ENCODE assay signal across 12 mouse cellular contexts in the genomic region with DNA sequence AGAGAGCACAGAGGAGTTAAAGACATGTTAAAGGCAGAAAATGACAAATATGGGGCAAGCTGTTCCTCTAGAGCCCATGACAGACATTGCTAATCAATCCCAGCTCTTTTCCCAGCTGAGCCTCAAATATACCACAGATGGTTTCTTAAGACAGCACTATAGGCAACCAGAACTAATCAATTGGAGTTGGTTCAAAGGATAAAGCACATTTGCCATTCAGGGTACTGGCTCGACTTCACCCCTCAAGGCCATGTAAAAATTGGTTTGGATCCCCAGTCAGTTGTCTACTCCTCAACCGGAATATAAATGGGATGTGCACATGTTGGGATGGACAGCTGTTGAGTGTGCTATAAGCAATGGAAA. TPM values are rescaled to one million over a fixed set of nuclear protein-coding genes. Genes with fewer than 3 reads are reported as not detected.
DNase-seq lines count a peak whose midpoint lies in the region; ATAC-seq lines count a peak whose summit lies in the region.
"Had no signal": no experiment of that assay in that cellular context is flagged by ENCODE, and none has a peak within 500 bp of the region (broad histone marks: within the 10 kb centered on the region; RNA-seq: fewer than 3 reads in every experiment).

No protein-coding gene starts in this region.

- H3K9me3 ChIP-seq in midbrain, embryonic 12.5 days, result no peaks in the 10 kb centered on the region
- no peaks in the 10 kb centered on the region for H3K9me3 ChIP-seq in midbrain, embryonic 16.5 days (replicated peaks; ENCODE audit: control insufficient read depth, low read length, poor library complexity, severe bottlenecking)
- no peaks in the 10 kb centered on the region for H3K9me3 ChIP-seq in embryonic facial prominence, embryonic 15.5 days (replicated peaks)
- H3K9me3 ChIP-seq: heart, embryonic 10.5 days; limb, embryonic 15.5 days had no signal

- H3K27me3 ChIP-seq in midbrain, embryonic 12.5 days, result no peaks in the 10 kb centered on the region
- H3K27me3 ChIP-seq in midbrain, embryonic 16.5 days (ENCODE audit: control insufficient read depth, insufficient read depth, low read depth, low read length), result no peaks in the 10 kb centered on the region
- H3K27me3 ChIP-seq in embryonic facial prominence, embryonic 15.5 days, result no peaks in the 10 kb centered on the region
- H3K27me3 ChIP-seq: limb, embryonic 15.5 days had no signal

- peak; percentile 69 for DNase-seq in hindlimb bud, embryonic 11.5 days (ENCODE audit: extremely low spot score, low read depth, low spot score)
- DNase-seq in B cell, adult 2 months, result no peak
- DNase-seq in testis, postnatal 10 days (ENCODE audit: low spot score), result no peak
- DNase-seq: thymus, adult 2 months had no signal

- H3K9ac ChIP-seq in midbrain, embryonic 12.5 days (replicated peaks), result no peak overlapping the region
- H3K9ac ChIP-seq in midbrain, embryonic 16.5 days (ENCODE audit: low read depth, low read length), result no peak overlapping the region
- H3K9ac ChIP-seq in embryonic facial prominence, embryonic 15.5 days, result no peak overlapping the region
- H3K9ac ChIP-seq: limb, embryonic 15.5 days had no signal

- peak; percentile 73 for ATAC-seq in midbrain, embryonic 12.5 days (ENCODE audit: low FRiP score, low read depth)
- ATAC-seq in midbrain, embryonic 16.5 days, result no peak
- peak; percentile 80 for ATAC-seq in embryonic facial prominence, embryonic 15.5 days (ENCODE audit: insufficient number of reproducible peaks, low FRiP score, low TSS enrichment, low read depth)
- no peak for ATAC-seq in granulocyte monocyte progenitor cell, adult 5-6 weeks (replicated peaks; ENCODE audit: poor library complexity, severe bottlenecking)
- ATAC-seq: intestine, postnatal 0 days had no signal

- H3K36me3 ChIP-seq in midbrain, embryonic 12.5 days, result no peaks in the 10 kb centered on the region
- H3K36me3 ChIP-seq in midbrain, embryonic 16.5 days (ENCODE audit: control insufficient read depth, insufficient read depth, low read length), result no peaks in the 10 kb centered on the region
- peaks cover 3% of the 10 kb centered on the region; the same call in 1 of the 2 replicates for H3K36me3 ChIP-seq in embryonic facial prominence, embryonic 15.5 days
- H3K36me3 ChIP-seq: heart, embryonic 10.5 days; limb, embryonic 15.5 days had no signal

- no peak overlapping the region for H3K4me2 ChIP-seq in midbrain, embryonic 12.5 days (replicated peaks)
- H3K4me2 ChIP-seq in midbrain, embryonic 16.5 days (ENCODE audit: low read length), result no peak overlapping the region
- H3K4me2 ChIP-seq in embryonic facial prominence, embryonic 15.5 days (replicated peaks), result no peak overlapping the region

- H3K27ac ChIP-seq in midbrain, embryonic 12.5 days (replicated peaks), result no peak overlapping the region
- H3K27ac ChIP-seq in midbrain, embryonic 16.5 days (ENCODE audit: low read length), result no peak overlapping the region
- peak overlapping the region; percentile 91 for H3K27ac ChIP-seq in embryonic facial prominence, embryonic 15.5 days (replicated peaks)
- H3K27ac ChIP-seq: heart, embryonic 10.5 days had no signal

- WGBS in midbrain, embryonic 12.5 days, result 33% methylated on average over 2 of the region's 2 CpGs
- WGBS in midbrain, embryonic 16.5 days, result 35% methylated on average over 2 of the region's 2 CpGs
- 24% methylated on average over 2 of the region's 2 CpGs for WGBS in embryonic facial prominence, embryonic 15.5 days

- no peak overlapping the region for H3K4me3 ChIP-seq in midbrain, embryonic 12.5 days
- no peak overlapping the region for H3K4me3 ChIP-seq in midbrain, embryonic 16.5 days (ENCODE audit: low read depth, low read length)
- no peak overlapping the region for H3K4me3 ChIP-seq in embryonic facial prominence, embryonic 15.5 days (replicated peaks)
- H3K4me3 ChIP-seq: heart, embryonic 10.5 days; limb, embryonic 15.5 days had no signal

- H3K4me1 ChIP-seq in midbrain, embryonic 12.5 days, result peaks cover 10% of the 10 kb centered on the region; the same call in 1 of the 2 replicates
- H3K4me1 ChIP-seq in midbrain, embryonic 16.5 days (ENCODE audit: control insufficient read depth, insufficient read depth, low read length), result peaks cover 20% of the 10 kb centered on the region
- H3K4me1 ChIP-seq in embryonic facial prominence, embryonic 15.5 days, result peaks cover 31% of the 10 kb centered on the region

RNA-seq across cellular contexts. Expression of a gene that starts 11.1 kb away (rescaled TPM):
- polyA plus RNA-seq in midbrain, embryonic 12.5 days (2016; fragmentation: Nextera tagmentation; extraction: Ambion mirVana), result 0.79 and 1.1 TPM in 2 replicates
- polyA plus RNA-seq in midbrain, embryonic 16.5 days (2015; fragmentation: Nextera tagmentation; extraction: Ambion mirVana), result 0.20 and 0.25 TPM in 2 replicates
- 0.61 and 0.98 TPM in 2 replicates for polyA plus RNA-seq in embryonic facial prominence, embryonic 15.5 days (2015; fragmentation: Nextera tagmentation; extraction: Ambion mirVana)
- not detected in 2 replicates for total RNA-seq in granulocyte monocyte progenitor cell, adult 5-6 weeks (2014; fragmentation: Nextera tagmentation)
- not detected in 2 replicates for total RNA-seq in granulocyte monocyte progenitor cell, adult 5-6 weeks (2017)
- polyA plus RNA-seq: intestine, postnatal 0 days; spleen, adult 2 months had no signal

Comparison
In these comparisons a context has a peak if more than half of its experiments do, and no peak if none do; other contexts are left out.
1. ATAC-seq: peak in midbrain, embryonic 12.5 days (single experiment) and embryonic facial prominence, embryonic 15.5 days (single experiment); none in midbrain, embryonic 16.5 days (single experiment) and granulocyte monocyte progenitor cell, adult 5-6 weeks (single experiment).